Mouse (Mus musculus) kidney, adult 2 months (tissue): Measurements from ENCODE around the gene Sdf4.

Source experiments
- CTCF ChIP-seq: fragments of 200-500 bp; conservative IDR thresholded peaks from 2 replicates; pipeline ENCODE4 v1.5.1; 2011; ENCODE audit warnings: low read depth, mild to moderate bottlenecking, control low read depth, low read length, moderate library complexity, mixed read lengths; ENCODE audit not compliant: insufficient read depth, insufficient read length
- POLR2A ChIP-seq: fragments of 200-500 bp; IDR thresholded peaks from one replicate; pipeline ENCODE4 v1.6.1; 2011; ENCODE audit warnings: low read depth, low read length, control low read depth

GRCm38 (mm10) chr4:156030651-156031118 is 38.0 kb downstream of the Sdf4 start:
- TF ChIP-seq POLR2A (no peak), CTCF (no peak)
